Mouse (Mus musculus): ENCODE results near the gene Vmn2r11. TPM values are rescaled to one million over a fixed set of nuclear protein-coding genes. Genes with fewer than 3 reads are reported as not detected.

The Vmn2r11 gene
- not detected for polyA plus RNA-seq (2015; fragmentation: Illumina TruSeq; extraction: RNeasy Lipid Tissue Mini Kit (QIAGEN cat#74804); ENCODE audit: insufficient read depth, low replicate concordance)

DNA sequence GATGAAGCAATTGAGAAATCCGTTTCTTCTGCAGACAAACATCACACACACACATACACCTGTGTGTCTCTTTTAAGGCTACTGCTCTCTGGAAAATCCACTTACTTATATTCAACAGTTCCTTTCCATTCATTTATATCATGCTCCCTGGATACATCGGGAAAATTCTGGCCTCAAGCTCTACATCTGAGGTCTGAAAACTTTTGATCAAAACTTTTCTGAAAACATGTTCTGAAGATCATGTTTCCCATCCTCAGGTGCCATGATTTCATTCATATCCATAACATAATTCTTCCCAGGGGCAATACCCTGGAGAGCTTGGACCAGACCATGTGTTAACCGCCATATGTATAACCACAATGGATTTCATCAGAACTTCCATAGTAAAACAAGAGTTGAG is at the start of gene Vmn2r11:
Gene Vmn2r11, minus strand, starts transcription at position 101 of the 400 bp plus-strand sequence.

DNA sequence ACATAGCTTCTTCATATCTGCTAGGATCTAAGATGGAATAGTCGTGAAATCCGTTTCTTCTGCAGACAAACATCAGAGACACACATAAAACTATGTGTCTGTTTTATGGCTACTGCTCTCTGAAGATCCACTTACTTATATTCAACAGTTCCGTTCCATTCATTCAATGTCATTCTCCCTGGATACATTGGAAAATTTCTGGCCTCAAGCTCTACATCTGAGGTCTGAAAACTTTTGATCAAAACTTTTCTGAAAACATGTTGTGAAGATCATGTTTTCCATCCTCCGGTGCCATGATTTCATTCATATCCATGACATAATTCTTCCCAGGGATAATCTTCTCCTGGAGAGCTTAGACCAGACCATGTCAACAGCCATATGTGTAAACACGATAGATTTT is 38.5 kb upstream of the Vmn2r11 start, which contains the start of gene Vmn2r12:
Gene Vmn2r12, minus strand, starts transcription at position 101 of the 400 bp plus-strand sequence.

DNA sequence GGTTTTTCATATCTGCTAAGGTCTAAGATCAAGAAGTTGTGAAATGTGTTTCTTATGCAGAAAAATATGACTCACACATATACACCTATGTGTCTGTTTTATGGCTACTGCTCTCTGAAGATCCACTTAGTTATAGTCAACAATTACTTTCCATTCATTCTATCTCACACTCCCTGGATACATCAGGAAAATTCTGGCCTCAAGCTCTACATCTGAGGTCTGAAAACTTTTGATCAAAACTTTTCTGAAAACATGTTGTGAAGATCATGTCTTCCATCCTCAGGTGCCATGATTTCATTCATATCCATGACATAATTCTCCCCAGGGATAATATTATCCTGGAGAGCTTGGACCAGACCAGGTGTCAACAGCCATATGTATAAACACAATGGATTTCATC is 52.9 kb downstream of the Vmn2r11 start, which contains the start of gene Vmn2r10:
Gene Vmn2r10, minus strand, starts transcription at position 101 of the 400 bp plus-strand sequence.

Other genes starting within 250 kb of the Vmn2r11 start
- gene Vmn2r9, start 207.0 kb downstream of the Vmn2r11 start, polyA plus RNA-seq (2015; fragmentation: Illumina TruSeq; extraction: RNeasy Lipid Tissue Mini Kit (QIAGEN cat#74804); ENCODE audit: insufficient read depth, low replicate concordance): not detected
- gene Vmn2r10, start 53.0 kb downstream of the Vmn2r11 start, polyA plus RNA-seq (2015; fragmentation: Illumina TruSeq; extraction: RNeasy Lipid Tissue Mini Kit (QIAGEN cat#74804); ENCODE audit: insufficient read depth, low replicate concordance): not detected
- gene Vmn2r12, start 38.4 kb upstream of the Vmn2r11 start, polyA plus RNA-seq (2015; fragmentation: Illumina TruSeq; extraction: RNeasy Lipid Tissue Mini Kit (QIAGEN cat#74804); ENCODE audit: insufficient read depth, low replicate concordance): not detected
- gene Vmn2r13, start 132.6 kb upstream of the Vmn2r11 start, polyA plus RNA-seq (2015; fragmentation: Illumina TruSeq; extraction: RNeasy Lipid Tissue Mini Kit (QIAGEN cat#74804); ENCODE audit: insufficient read depth, low replicate concordance): not detected
- not detected for gene Vmn2r14, start 165.1 kb upstream of the Vmn2r11 start, polyA plus RNA-seq (2015; fragmentation: Illumina TruSeq; extraction: RNeasy Lipid Tissue Mini Kit (QIAGEN cat#74804); ENCODE audit: insufficient read depth, low replicate concordance)
- gene Vmn2r15, start 238.1 kb upstream of the Vmn2r11 start, polyA plus RNA-seq (2015; fragmentation: Illumina TruSeq; extraction: RNeasy Lipid Tissue Mini Kit (QIAGEN cat#74804); ENCODE audit: insufficient read depth, low replicate concordance): not detected